Mouse (Mus musculus) ES-E14 (cell line): ENCODE results near the gene Ugt1a10.

ENCODE experiments used
- CHD2 ChIP-seq: IDR thresholded peaks from 2 replicates; pipeline ENCODE4 v1.6.1; 2014; ENCODE audit warnings: mild to moderate bottlenecking, low read depth, low read length, inconsistent platforms
- HCFC1 ChIP-seq: IDR thresholded peaks from 2 replicates; pipeline ENCODE4 v1.6.1; 2012; ENCODE audit warnings: low read length, inconsistent platforms, borderline replicate concordance; ENCODE audit not compliant: insufficient read depth
- MAFK ChIP-seq: IDR thresholded peaks from 2 replicates; pipeline ENCODE4 v1.6.1; 2014; ENCODE audit warnings: mild to moderate bottlenecking, low read depth, low read length, inconsistent platforms; ENCODE audit not compliant: insufficient read depth
- ZNF384 ChIP-seq: IDR thresholded peaks from 2 replicates; pipeline ENCODE4 v1.6.1; 2012; ENCODE audit warnings: low read depth, low read length, inconsistent platforms

DNA sequence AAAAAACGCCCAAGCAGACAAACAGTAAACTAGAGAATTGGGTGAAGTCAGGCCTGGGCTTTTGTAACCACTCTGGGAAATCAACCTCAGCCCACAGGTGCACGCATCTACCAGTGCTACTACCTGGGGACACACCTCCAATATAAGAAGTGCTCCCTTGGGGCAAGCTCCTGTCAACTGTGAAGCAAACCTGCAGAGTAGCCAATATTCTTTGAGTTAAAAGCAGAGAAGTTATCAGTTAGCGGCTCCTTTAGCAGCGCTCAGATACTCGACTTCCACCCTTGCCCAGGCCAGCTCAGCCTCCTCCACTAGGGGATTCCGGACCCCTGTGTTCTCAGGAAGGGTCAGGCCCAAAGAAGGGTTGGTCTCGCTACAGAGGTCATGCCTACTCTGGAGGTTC lies 206.5 kb downstream of the Ugt1a10 start:
- TF ChIP-seq ZNF384 (no peak), HCFC1 (no peak), CHD2 (no peak), MAFK (no peak)
